Mouse (Mus musculus) forebrain, embryonic 16.5 days (tissue): Measurements from ENCODE around the gene Hmbs. TPM values are rescaled to one million over a fixed set of nuclear protein-coding genes. Genes with fewer than 3 reads are reported as not detected.

Experiments
- ATAC-seq: fragments of 200-750 bp; cut with Nextera tagmentation; 2 replicates; pipeline ENCODE4 v1.8.0; 2017; ENCODE audit warnings: mild to moderate bottlenecking, moderate library complexity
- H3K27ac ChIP-seq: fragments of 300-500 bp; sonication (generic); 2 replicates; pipeline ENCODE4 v1.5.1; 2014; ENCODE audit warnings: low read length, control low read depth
- H3K27me3 ChIP-seq: fragments of 300-500 bp; sonication (generic); replicated peaks from 2 replicates; pipeline ENCODE4 v1.6.1; 2014; ENCODE audit warnings: low read length; ENCODE audit not compliant: control insufficient read depth, insufficient read depth
- H3K36me3 ChIP-seq: fragments of 300-500 bp; sonication (generic); 2 replicates; pipeline ENCODE4 v1.6.1; 2014; ENCODE audit not compliant: control insufficient read depth, insufficient read depth
- H3K4me1 ChIP-seq: fragments of 300-500 bp; sonication (generic); replicated peaks from 2 replicates; pipeline ENCODE4 v1.6.1; 2014; ENCODE audit warnings: low read length; ENCODE audit not compliant: control insufficient read depth, insufficient read depth
- H3K4me2 ChIP-seq: fragments of 300-500 bp; sonication (generic); 2 replicates; pipeline ENCODE4 v1.6.1; 2014; ENCODE audit warnings: mild to moderate bottlenecking, low read length, control low read depth
- H3K4me3 ChIP-seq: fragments of 300-500 bp; sonication (generic); replicated peaks from 2 replicates; pipeline ENCODE4 v1.5.1; 2014; ENCODE audit warnings: mild to moderate bottlenecking, low read length, control low read depth
- H3K9ac ChIP-seq: fragments of 300-500 bp; sonication (generic); replicated peaks from 2 replicates; pipeline ENCODE4 v1.6.1; 2014; ENCODE audit warnings: low read depth, low read length, control low read depth
- H3K9me3 ChIP-seq: fragments of 300-500 bp; sonication (generic); 2 replicates; pipeline ENCODE4 v1.6.1; 2016; ENCODE audit warnings: low read length; ENCODE audit not compliant: control insufficient read depth
- WGBS: fragments of 180-500 bp; shearing (Covaris S2); extraction: QIAGEN DNeasy Blood & Tissue Kit; methylation state at CpG from one replicate; pipeline ENCODE4 v1.1.7; 2014; 5-methylcytosine and 5-hydroxymethylcytosine counted together
- polyA plus RNA-seq: library from polyadenylated mRNA; unstranded; fragments of >200 nt; fragmentation: Nextera tagmentation; extraction: Ambion mirVana; gene quantifications from 2 replicates; pipeline ENCODE4 v1.2.1, GENCODE M21; 2015

The Hmbs gene
- polyA plus RNA-seq, 1 experiment from 2014 or later = 64.3 TPM

DNA sequence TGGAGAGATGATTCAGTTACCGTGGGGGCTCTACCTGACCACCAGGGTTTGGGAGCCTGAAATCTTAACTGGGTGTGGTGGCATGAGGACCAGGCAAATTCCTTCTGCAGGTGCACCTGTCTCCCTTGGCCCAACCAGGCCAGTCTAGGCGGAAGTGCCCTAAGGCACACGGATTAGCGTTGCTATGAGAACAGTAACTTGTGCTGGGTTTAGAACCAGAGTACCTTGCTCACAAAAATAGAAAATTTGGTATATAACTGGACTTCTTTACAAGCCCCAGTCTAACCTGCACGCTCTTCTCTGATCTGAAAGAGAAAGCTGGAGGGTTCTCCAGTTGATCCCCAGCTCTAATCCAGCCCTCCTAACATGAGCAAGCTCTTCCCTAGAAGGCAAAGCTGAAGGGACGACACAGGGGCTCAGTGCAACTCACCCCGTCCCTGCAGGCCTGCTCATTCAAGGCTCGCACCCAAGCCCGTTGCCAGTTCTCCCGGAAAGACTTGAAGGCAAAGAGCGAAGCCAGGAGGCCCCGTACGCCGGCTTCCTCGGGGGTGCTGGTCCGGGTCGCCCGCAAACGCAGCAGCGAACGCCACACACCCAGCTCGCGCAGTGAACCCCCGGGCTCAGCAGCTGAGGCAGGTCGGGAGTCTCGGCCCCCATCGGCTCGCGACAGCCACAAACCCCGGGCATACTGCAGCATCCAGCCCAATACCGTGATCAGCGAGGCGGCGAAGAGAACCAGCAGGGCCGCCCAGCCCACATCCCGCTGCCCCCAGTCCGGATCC lies 24.7 kb downstream of the Hmbs start:
- peak; percentile 9 for ATAC-seq
- peak overlapping the region; percentile 89 for H3K4me2 ChIP-seq
- peak overlapping the region; percentile 97 for H3K4me3 ChIP-seq
- H3K27ac ChIP-seq = peak overlapping the region; percentile 76
- H3K4me1 ChIP-seq = peaks cover 29% of the 10 kb centered on the region
- 1% methylated on average over 37 of the region's 37 CpGs for WGBS
- no peaks in the 10 kb centered on the region for H3K27me3 ChIP-seq
- no peaks in the 10 kb centered on the region for H3K9me3 ChIP-seq
- H3K36me3 ChIP-seq = no peaks in the 10 kb centered on the region; the same call in 1 of the 2 replicates
- H3K9ac ChIP-seq = peak overlapping the region; percentile 87

DNA sequence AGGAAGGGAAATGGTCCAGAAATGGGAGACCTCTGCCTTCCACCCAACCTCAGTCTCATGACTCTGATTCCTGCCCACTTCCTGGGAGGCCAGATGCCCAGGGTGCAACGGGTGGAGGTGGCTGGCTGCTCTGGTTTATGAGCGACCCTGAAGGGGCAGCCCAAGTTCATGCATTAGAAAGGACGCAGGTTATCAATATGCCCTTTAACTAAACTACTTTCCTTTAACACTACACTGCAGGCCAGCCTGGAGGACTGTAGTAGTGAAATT lies 25.3 kb downstream of the Hmbs start:
- peak overlapping the region; percentile 97 for H3K4me3 ChIP-seq
- no peaks in the 10 kb centered on the region; the same call in 1 of the 2 replicates for H3K36me3 ChIP-seq
- 33% methylated on average over 3 of the region's 3 CpGs for WGBS
- H3K4me2 ChIP-seq = peak overlapping the region; percentile 89
- no peaks in the 10 kb centered on the region for H3K27me3 ChIP-seq
- H3K4me1 ChIP-seq = peaks cover 32% of the 10 kb centered on the region
- no peaks in the 10 kb centered on the region for H3K9me3 ChIP-seq
- H3K9ac ChIP-seq = peak overlapping the region; percentile 36
- H3K27ac ChIP-seq = no peak overlapping the region
- no peak for ATAC-seq

DNA sequence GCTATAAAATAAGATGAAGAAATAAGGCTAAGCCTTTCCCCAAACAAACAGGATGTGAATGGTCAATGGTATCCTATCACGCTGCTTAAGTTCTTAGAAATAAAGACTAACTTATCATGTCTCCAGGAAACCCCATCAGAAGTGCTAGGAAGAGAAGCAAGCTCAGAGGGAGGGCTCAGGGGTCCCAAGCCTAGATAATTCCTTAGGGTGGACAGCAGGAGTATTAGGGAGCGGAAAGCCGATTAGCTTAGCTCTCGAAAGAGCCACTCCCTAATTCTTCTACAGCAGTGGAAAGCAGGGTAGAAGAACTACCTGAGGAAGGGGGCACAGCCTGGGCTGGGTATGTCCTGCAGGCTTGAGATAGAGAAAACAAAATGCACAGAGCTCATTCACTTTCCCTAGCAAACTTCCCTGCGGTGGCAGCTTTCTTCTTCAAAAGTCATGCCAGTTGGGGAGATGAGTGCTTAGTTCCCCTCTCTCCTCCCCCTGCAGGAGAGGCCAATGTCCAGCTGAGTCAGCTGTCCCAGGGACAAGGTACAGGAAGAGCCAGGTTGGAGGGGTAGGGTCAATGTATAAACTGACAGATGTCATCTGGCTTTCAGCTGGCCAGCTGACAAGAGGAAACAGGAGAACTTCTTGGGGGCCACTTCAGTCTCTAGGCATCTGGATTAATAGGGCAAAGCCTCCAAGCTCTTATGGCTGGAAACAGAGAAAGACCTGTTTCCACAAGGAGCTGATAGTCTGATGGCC lies 25.8 kb downstream of the Hmbs start:
- H3K9ac ChIP-seq = peak overlapping the region; percentile 36; the same call in 1 of the 2 replicates
- H3K36me3 ChIP-seq = no peaks in the 10 kb centered on the region; the same call in 1 of the 2 replicates
- no peaks in the 10 kb centered on the region for H3K9me3 ChIP-seq
- no peak overlapping the region for H3K4me3 ChIP-seq
- H3K27me3 ChIP-seq = no peaks in the 10 kb centered on the region
- peaks cover 33% of the 10 kb centered on the region for H3K4me1 ChIP-seq
- no peak overlapping the region for H3K27ac ChIP-seq
- H3K4me2 ChIP-seq = peak overlapping the region; percentile 89
- WGBS = 55% methylated on average over 5 of the region's 5 CpGs
- ATAC-seq = no peak

DNA sequence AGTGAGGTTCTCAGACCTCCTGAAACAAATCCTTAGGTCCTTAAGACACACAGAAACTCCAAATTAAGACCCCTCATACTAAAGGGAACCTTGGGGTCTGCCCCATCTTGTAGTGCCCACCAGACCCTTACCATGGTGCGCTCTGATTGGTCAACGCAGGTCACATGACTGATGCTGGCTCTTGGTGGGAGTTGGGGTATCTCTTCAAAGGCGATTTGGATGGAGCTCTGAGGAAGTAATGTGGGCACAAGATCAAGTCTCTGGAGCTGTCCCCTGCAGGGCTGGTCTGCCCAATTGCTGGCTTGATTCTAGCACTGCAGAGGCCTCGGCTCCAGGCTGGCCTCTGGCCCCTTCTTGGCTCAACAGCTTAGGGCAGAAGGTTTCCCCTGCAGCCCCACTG lies 26.6 kb downstream of the Hmbs start:
- Histone ChIP-seq H3K27me3 (no peaks in the 10 kb centered on the region), H3K9me3 (no peaks in the 10 kb centered on the region), H3K36me3 (no peaks in the 10 kb centered on the region; the same call in 1 of the 2 replicates), H3K4me2 (no peak overlapping the region), H3K27ac (no peak overlapping the region), H3K9ac (no peak overlapping the region), H3K4me1 (peaks cover 33% of the 10 kb centered on the region), H3K4me3 (no peak overlapping the region)
- 65% methylated on average over 4 of the region's 4 CpGs for WGBS
- ATAC-seq = no peak

DNA sequence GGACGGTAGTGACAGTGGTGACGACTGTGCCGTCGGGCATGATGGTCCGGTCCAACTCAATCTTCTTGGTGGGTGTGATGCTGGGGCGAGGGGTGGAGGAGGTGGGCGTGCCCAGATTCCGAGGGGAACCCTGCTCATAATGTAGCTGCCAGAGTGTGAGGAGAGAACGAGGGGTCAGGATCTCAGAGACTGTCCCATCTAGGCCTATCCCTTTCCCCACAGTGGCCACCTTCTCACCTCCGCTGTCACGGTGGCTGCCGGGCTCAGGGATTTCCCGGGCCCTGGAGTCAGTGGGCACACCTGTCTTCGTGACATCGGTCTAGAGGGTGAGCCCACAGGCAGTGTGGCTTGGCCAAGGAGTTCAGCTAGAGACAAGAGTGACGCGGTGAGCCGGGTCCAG lies 29.1 kb downstream of the Hmbs start:
- no peaks in the 10 kb centered on the region; the same call in 1 of the 2 replicates for H3K36me3 ChIP-seq
- no peak for ATAC-seq
- no peak overlapping the region for H3K27ac ChIP-seq
- no peaks in the 10 kb centered on the region for H3K27me3 ChIP-seq
- no peaks in the 10 kb centered on the region for H3K9me3 ChIP-seq
- no peak overlapping the region for H3K4me2 ChIP-seq
- H3K9ac ChIP-seq = no peak overlapping the region
- WGBS = 96% methylated on average over 18 of the region's 18 CpGs
- no peak overlapping the region for H3K4me3 ChIP-seq
- H3K4me1 ChIP-seq = peaks cover 26% of the 10 kb centered on the region

DNA sequence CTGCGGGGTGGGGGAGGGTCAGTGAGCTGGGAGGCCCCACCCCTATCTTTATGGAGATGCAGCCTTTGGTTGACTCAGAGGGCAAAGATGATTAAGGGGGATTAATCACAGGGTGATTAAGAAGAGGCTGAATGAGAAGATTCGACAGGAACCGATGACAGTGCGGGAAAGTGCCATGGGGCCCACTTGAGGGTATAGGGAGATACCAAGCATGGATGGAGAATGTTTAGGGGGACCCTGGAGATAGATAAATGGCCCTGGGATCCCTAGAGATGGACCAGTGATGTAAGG lies 29.8 kb downstream of the Hmbs start:
- no peak overlapping the region for H3K4me3 ChIP-seq
- 50% methylated on average over 4 of the region's 4 CpGs for WGBS
- no peak for ATAC-seq
- no peak overlapping the region for H3K4me2 ChIP-seq
- peaks cover 24% of the 10 kb centered on the region for H3K4me1 ChIP-seq
- H3K27ac ChIP-seq = no peak overlapping the region
- no peaks in the 10 kb centered on the region for H3K9me3 ChIP-seq
- H3K36me3 ChIP-seq = no peaks in the 10 kb centered on the region; the same call in 1 of the 2 replicates
- no peaks in the 10 kb centered on the region for H3K27me3 ChIP-seq
- no peak overlapping the region for H3K9ac ChIP-seq

DNA sequence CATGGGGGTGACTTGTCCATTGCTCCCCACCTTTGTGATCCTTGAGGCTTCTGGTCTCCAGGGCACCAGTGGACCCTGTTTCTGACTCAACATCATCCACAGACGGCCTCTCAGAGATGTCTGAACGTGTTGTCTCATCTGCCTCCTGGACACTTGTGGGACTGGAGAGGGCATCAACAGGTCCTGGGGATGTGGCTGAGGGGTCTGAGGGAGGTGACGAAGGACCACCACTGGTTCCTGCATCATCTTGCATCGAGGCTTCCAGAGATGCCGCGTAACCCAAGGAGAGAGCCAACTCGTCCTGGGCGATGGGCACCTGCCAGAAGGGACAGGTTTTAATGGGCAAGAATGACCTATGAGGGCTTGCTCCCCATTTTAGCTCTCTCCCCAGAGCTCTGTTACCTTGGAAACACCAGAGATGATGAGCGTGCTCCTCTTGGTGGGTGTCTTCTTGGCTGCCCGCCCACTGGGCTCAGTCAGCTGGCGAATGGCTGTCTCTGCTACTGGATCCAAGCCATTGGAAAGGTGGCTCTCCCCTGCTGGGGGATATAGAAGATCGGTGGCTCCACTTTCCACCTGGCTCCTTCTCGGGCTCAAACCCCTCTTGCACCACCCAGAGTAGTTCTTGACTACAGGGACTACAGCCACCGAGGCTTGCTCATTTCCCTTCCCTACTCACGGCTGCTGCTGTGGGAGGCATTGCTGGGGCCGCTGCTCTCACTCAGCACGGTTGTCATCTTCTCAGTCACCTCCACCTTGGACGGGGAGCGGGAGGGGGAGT lies 30.4 kb downstream of the Hmbs start:
- H3K36me3 ChIP-seq = no peaks in the 10 kb centered on the region; the same call in 1 of the 2 replicates
- no peak overlapping the region for H3K27ac ChIP-seq
- no peak overlapping the region for H3K9ac ChIP-seq
- no peaks in the 10 kb centered on the region for H3K27me3 ChIP-seq
- WGBS = 65% methylated on average over 19 of the region's 19 CpGs
- peaks cover 18% of the 10 kb centered on the region for H3K4me1 ChIP-seq
- H3K9me3 ChIP-seq = no peaks in the 10 kb centered on the region
- no peak overlapping the region for H3K4me2 ChIP-seq
- ATAC-seq = no peak
- H3K4me3 ChIP-seq = no peak overlapping the region

DNA sequence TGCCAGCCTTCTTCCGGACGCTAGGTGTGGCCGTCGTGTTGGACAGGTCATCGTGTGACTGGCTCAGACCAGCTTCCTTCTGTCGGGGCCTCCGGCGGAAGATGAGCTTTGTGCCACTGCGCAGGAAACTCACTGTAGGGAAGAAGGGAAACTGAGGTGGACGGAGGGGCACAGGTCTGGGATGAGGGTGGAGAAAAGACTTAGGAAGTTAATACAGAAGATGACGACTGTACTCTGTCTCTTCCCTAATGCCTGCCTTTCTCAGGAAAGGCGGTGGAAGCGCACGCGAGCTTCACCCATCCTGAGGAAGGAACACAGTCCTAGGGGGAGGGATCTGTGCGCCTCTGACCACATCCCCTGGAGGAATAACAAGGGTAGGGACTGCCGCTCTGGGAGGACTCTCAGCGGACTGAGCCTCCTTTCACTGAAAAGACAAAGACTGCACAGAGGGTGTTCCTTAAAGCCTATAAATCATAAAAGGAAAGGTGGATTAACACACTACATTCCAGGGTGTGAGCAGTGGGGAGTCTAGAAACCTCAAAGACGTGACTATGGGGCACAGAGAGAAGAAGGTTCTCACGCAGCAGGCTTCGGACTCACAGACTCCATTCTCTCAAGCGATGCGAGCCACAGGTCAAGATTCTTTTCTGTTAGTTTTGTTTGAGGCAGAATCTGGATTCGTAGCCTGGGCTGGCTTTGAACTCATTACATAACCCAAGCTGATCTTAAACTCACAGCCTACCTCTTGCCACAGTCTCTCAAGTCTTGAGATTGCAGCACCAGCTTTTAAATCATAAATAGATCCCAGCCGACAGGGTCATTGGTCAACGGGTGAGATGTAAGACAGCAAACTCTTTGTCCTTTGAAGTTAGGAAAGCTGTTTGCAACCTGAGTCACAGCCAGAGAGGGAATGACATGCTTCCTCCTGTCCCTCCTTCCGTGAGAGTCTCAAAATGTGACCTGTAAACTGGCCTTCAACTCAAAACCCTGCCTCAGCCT lies 32.6 kb downstream of the Hmbs start:
- H3K4me2 ChIP-seq = no peak overlapping the region
- H3K27me3 ChIP-seq = no peaks in the 10 kb centered on the region
- H3K27ac ChIP-seq = no peak overlapping the region
- WGBS = 9% methylated on average over 27 of the region's 27 CpGs
- H3K9me3 ChIP-seq = no peaks in the 10 kb centered on the region
- no peak overlapping the region for H3K9ac ChIP-seq
- no peak overlapping the region for H3K4me3 ChIP-seq
- 0 out of 2 replicates have a peak, but pooled peaks cover 5% of the 10 kb centered on the region for H3K4me1 ChIP-seq
- no peak for ATAC-seq
- no peaks in the 10 kb centered on the region; the same call in 1 of the 2 replicates for H3K36me3 ChIP-seq
